Mouse (Mus musculus): Measurements from ENCODE around the gene Tm4sf1. TPM values are rescaled to one million over a fixed set of nuclear protein-coding genes. Genes with fewer than 3 reads are reported as not detected.

The Tm4sf1 gene
- polyA plus RNA-seq, 1 experiment from 2014 or later = 93.8 TPM

DNA sequence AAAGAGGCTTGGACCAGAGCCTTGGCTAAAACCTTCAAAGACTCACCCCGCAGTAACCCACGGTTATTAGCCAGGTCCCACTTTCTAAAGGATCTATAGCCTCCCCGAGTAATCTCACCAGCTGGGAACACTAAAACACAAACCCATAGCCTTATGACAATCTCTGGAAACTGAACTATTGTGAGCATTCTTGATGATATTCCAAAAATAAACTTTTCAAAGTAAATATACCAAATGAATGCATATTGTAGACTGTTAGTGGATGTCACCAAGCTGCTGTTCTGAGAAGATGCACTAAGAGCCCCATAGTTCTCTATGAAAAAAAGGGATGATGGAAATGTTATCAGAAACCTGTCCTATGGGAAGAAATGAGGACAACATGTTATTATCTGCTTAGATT lies 25.0 kb downstream of the Tm4sf1 start:
- H3K27ac ChIP-seq (replicated peaks; ENCODE audit: low read depth, low read length) = no peak overlapping the region

GRCm38 (mm10) chr3:57268994-57269393 lies 32.8 kb downstream of the Tm4sf1 start:
- WGBS = 69% methylated on average over 2 of the region's 2 CpGs

More for the DNA sequence above, 25.0 kb downstream of the Tm4sf1 start:
- no peak overlapping the region for H3K9ac ChIP-seq (ENCODE audit: low read depth, low read length)
- H3K36me3 ChIP-seq (ENCODE audit: control insufficient read depth, insufficient read depth, low read length) = no peaks in the 10 kb centered on the region
- no peaks in the 10 kb centered on the region for H3K9me3 ChIP-seq (ENCODE audit: control insufficient read depth, low read length)
- H3K27me3 ChIP-seq (replicated peaks; ENCODE audit: control insufficient read depth, insufficient read depth, low read length) = no peaks in the 10 kb centered on the region
- WGBS = 78% methylated on average over 3 of the region's 3 CpGs
- H3K4me2 ChIP-seq (ENCODE audit: low read depth, low read length) = no peak overlapping the region
- DNase-seq (ENCODE audit: low spot score) (no peak), ATAC-seq (ENCODE audit: low read depth) (no peak)
- no peak overlapping the region for H3K4me3 ChIP-seq (ENCODE audit: low read depth, low read length)
- H3K4me1 ChIP-seq (ENCODE audit: control insufficient read depth, insufficient read depth, low read length) = no peaks in the 10 kb centered on the region

DNA sequence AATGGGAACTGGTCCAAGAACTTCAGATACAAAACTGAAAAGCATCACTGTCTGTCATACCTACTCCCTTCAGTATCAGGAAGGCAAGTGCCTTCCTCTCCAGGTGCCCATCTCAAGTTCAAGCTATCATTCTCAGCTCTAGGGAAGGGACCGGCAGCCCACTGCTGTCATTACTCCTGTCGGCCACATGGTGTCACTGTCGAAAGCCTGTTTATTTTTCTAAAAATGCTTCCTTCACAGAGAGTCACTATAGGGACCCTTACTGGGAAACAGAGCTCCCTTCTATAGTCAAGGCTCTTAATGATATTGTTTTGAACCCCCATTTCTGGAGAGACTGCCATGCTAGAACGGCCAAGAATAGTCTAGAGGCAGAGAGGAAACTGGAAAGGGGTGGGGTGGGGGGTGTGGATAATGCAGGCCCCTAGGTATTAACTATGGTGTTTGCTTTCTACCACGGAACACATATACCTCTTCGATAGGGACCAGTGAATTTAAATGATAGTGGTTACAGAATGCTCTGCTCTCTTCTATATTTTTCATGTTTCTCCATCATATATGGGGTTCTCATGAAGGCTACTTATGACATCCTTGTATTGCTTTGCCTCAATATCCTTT lies 34.1 kb downstream of the Tm4sf1 start:
- Histone ChIP-seq H3K4me3 (ENCODE audit: low read depth, low read length) (no peak overlapping the region), H3K36me3 (ENCODE audit: control insufficient read depth, insufficient read depth, low read length) (no peaks in the 10 kb centered on the region), H3K27me3 (replicated peaks; ENCODE audit: control insufficient read depth, insufficient read depth, low read length) (no peaks in the 10 kb centered on the region), H3K9me3 (ENCODE audit: control insufficient read depth, low read length) (no peaks in the 10 kb centered on the region), H3K27ac (replicated peaks; ENCODE audit: low read depth, low read length) (no peak overlapping the region), H3K9ac (ENCODE audit: low read depth, low read length) (no peak overlapping the region), H3K4me2 (ENCODE audit: low read depth, low read length) (no peak overlapping the region), H3K4me1 (ENCODE audit: control insufficient read depth, insufficient read depth, low read length) (no peaks in the 10 kb centered on the region)
- WGBS = 32% methylated on average over 6 of the region's 6 CpGs
- DNase-seq (ENCODE audit: low spot score) (peak; percentile 40), ATAC-seq (ENCODE audit: low read depth) (peak; percentile 30; the same call in 1 of the 2 replicates)

More at GRCm38 (mm10) chr3:57268994-57269393, 32.8 kb downstream of the Tm4sf1 start:
- ATAC-seq (ENCODE audit: low read depth) (no peak), DNase-seq (ENCODE audit: low spot score) (no peak)
- no peak overlapping the region for H3K9ac ChIP-seq (ENCODE audit: low read depth, low read length)
- no peak overlapping the region for H3K27ac ChIP-seq (replicated peaks; ENCODE audit: low read depth, low read length)
- H3K4me3 ChIP-seq (ENCODE audit: low read depth, low read length) = no peak overlapping the region
- H3K4me1 ChIP-seq (ENCODE audit: control insufficient read depth, insufficient read depth, low read length) = no peaks in the 10 kb centered on the region
- no peaks in the 10 kb centered on the region for H3K36me3 ChIP-seq (ENCODE audit: control insufficient read depth, insufficient read depth, low read length)
- H3K9me3 ChIP-seq (ENCODE audit: control insufficient read depth, low read length) = no peaks in the 10 kb centered on the region
- no peaks in the 10 kb centered on the region for H3K27me3 ChIP-seq (replicated peaks; ENCODE audit: control insufficient read depth, insufficient read depth, low read length)
- no peak overlapping the region for H3K4me2 ChIP-seq (ENCODE audit: low read depth, low read length)

- H3K4me3 ChIP-seq (ENCODE audit: low read depth, low read length) = no peak overlapping the region
- DNase-seq (ENCODE audit: low spot score) (peak; percentile 9), ATAC-seq (ENCODE audit: low read depth) (0 out of 2 replicates have a peak, but pooled peaks have one; percentile 30)
- H3K9me3 ChIP-seq (ENCODE audit: control insufficient read depth, low read length) = no peaks in the 10 kb centered on the region
- no peak overlapping the region for H3K4me2 ChIP-seq (ENCODE audit: low read depth, low read length)
- H3K27ac ChIP-seq (replicated peaks; ENCODE audit: low read depth, low read length) = no peak overlapping the region
- 45% methylated on average over 2 of the region's 2 CpGs for WGBS
- H3K36me3 ChIP-seq (ENCODE audit: control insufficient read depth, insufficient read depth, low read length) = no peaks in the 10 kb centered on the region
- no peak overlapping the region for H3K9ac ChIP-seq (ENCODE audit: low read depth, low read length)
- no peaks in the 10 kb centered on the region for H3K4me1 ChIP-seq (ENCODE audit: control insufficient read depth, insufficient read depth, low read length)
- no peaks in the 10 kb centered on the region for H3K27me3 ChIP-seq (replicated peaks; ENCODE audit: control insufficient read depth, insufficient read depth, low read length)
Observed at GRCm38 (mm10) chr3:57253041-57253440, 48.7 kb downstream of the Tm4sf1 start.

DNA sequence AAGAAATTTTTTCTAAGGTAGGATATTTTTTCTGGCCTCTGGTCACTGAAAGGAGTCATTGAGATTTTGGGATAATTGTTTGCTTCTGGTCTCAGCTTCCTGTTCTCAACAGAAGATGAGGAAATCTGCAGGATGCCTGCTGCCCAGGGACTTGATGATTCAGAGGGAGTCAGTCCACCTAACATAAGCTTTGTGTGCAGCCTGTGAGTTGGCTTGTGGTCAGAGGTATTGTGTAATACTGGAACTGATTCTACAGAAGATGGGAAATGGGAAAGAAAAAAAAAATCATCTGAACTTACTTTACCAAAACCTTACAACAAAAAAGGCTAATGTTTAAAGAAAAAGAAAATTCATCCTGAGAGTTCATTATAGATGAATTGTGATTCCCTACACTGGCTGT lies 49.2 kb downstream of the Tm4sf1 start:
- no peak for ATAC-seq (ENCODE audit: low read depth)
- no peak overlapping the region for H3K4me2 ChIP-seq (ENCODE audit: low read depth, low read length)
- no peaks in the 10 kb centered on the region for H3K4me1 ChIP-seq (ENCODE audit: control insufficient read depth, insufficient read depth, low read length)
- no peak overlapping the region for H3K27ac ChIP-seq (replicated peaks; ENCODE audit: low read depth, low read length)
- peak; percentile 36 for DNase-seq (ENCODE audit: low spot score)
- H3K4me3 ChIP-seq (ENCODE audit: low read depth, low read length) = no peak overlapping the region
- no peaks in the 10 kb centered on the region for H3K36me3 ChIP-seq (ENCODE audit: control insufficient read depth, insufficient read depth, low read length)
- H3K9me3 ChIP-seq (ENCODE audit: control insufficient read depth, low read length) = no peaks in the 10 kb centered on the region
- H3K9ac ChIP-seq (ENCODE audit: low read depth, low read length) = no peak overlapping the region
- H3K27me3 ChIP-seq (replicated peaks; ENCODE audit: control insufficient read depth, insufficient read depth, low read length) = no peaks in the 10 kb centered on the region

DNA sequence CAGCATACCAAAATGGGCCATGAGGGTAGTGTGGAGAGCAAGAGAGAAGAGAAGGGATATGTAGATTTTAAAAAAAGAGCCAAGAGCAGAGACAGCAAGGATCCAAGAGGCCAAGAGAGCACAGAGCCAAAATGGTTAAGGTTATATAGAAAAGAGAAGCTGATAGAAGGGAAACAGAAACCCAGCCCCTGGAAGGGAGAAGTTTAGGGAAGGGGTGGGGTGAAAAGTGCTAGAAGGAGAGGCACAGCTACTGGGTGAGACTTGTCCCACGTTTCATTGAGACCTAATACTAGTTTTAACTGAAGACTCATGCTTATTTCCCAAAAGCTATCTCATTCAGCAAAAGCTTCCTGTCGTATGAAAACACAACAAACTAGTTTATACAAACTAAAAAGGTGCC lies 56.5 kb downstream of the Tm4sf1 start:
- ATAC-seq (ENCODE audit: low read depth) (no peak), DNase-seq (ENCODE audit: low spot score) (no peak)
- Histone ChIP-seq H3K4me2 (ENCODE audit: low read depth, low read length) (no peak overlapping the region), H3K9me3 (ENCODE audit: control insufficient read depth, low read length) (no peaks in the 10 kb centered on the region), H3K27me3 (replicated peaks; ENCODE audit: control insufficient read depth, insufficient read depth, low read length) (no peaks in the 10 kb centered on the region), H3K36me3 (ENCODE audit: control insufficient read depth, insufficient read depth, low read length) (no peaks in the 10 kb centered on the region), H3K4me1 (ENCODE audit: control insufficient read depth, insufficient read depth, low read length) (no peaks in the 10 kb centered on the region), H3K27ac (replicated peaks; ENCODE audit: low read depth, low read length) (no peak overlapping the region), H3K9ac (ENCODE audit: low read depth, low read length) (no peak overlapping the region), H3K4me3 (ENCODE audit: low read depth, low read length) (no peak overlapping the region)
- whole genome bisulfite sequencing = 59% methylated on average over 2 of the region's 2 CpGs

Other genes starting within 250 kb of the Tm4sf1 start
- 0.31 TPM in 1 of 2 replicates, not detected in the other for gene Tm4sf4, start 123.3 kb upstream of the Tm4sf1 start, polyA plus RNA-seq (2014; fragmentation: Nextera tagmentation; extraction: Ambion mirVana)

All from embryonic facial prominence, embryonic 14.5 days (tissue).